Mouse (Mus musculus): ENCODE results near the gene Aplnr. TPM values are rescaled to one million over a fixed set of nuclear protein-coding genes. Genes with fewer than 3 reads are reported as not detected.

Aplnr gene
- polyA plus RNA-seq, 1 experiment from 2014 or later, result 184 TPM

Other genes starting within 250 kb of the Aplnr start
- 0.70 and 0.79 TPM in 2 replicates for gene Rtn4rl2, start 249.5 kb upstream of the Aplnr start, polyA plus RNA-seq (2015; fragmentation: Nextera tagmentation; extraction: Ambion mirVana)
- 78.5 and 89.7 TPM in 2 replicates for gene Slc43a3, start 199.6 kb upstream of the Aplnr start, polyA plus RNA-seq (2015; fragmentation: Nextera tagmentation; extraction: Ambion mirVana)
- 0.20 and 0.24 TPM in 2 replicates for gene Prg2, start 155.8 kb upstream of the Aplnr start, polyA plus RNA-seq (2015; fragmentation: Nextera tagmentation; extraction: Ambion mirVana)
- not detected in 2 replicates for gene Prg3, start 148.0 kb upstream of the Aplnr start, polyA plus RNA-seq (2015; fragmentation: Nextera tagmentation; extraction: Ambion mirVana)
- 298 and 303 TPM in 2 replicates for gene Ssrp1, start 99.0 kb upstream of the Aplnr start, polyA plus RNA-seq (2015; fragmentation: Nextera tagmentation; extraction: Ambion mirVana)
- 0.77 and 0.91 TPM in 2 replicates for gene P2rx3, start 98.8 kb upstream of the Aplnr start, polyA plus RNA-seq (2015; fragmentation: Nextera tagmentation; extraction: Ambion mirVana)
- 38.8 and 53.6 TPM in 2 replicates for gene Tnks1bp1, start 88.2 kb upstream of the Aplnr start, polyA plus RNA-seq (2015; fragmentation: Nextera tagmentation; extraction: Ambion mirVana)
- gene Lrrc55, start 61.0 kb downstream of the Aplnr start, polyA plus RNA-seq (2015; fragmentation: Nextera tagmentation; extraction: Ambion mirVana), result 0.29 and 0.35 TPM in 2 replicates
- not detected in 2 replicates for gene Olfr987, start 203.1 kb downstream of the Aplnr start, polyA plus RNA-seq (2015; fragmentation: Nextera tagmentation; extraction: Ambion mirVana)
- gene Olfr988, start 227.0 kb downstream of the Aplnr start, polyA plus RNA-seq (2015; fragmentation: Nextera tagmentation; extraction: Ambion mirVana), result not detected in 2 replicates

Data from lung, embryonic 15.5 days (tissue).